Mouse (Mus musculus) stomach, embryonic 15.5 days (tissue): ENCODE data around the gene Rmdn3. TPM values are rescaled to one million over a fixed set of nuclear protein-coding genes. Genes with fewer than 3 reads are reported as not detected.

ENCODE experiments used
- ATAC-seq: fragments of 200-750 bp; cut with Nextera tagmentation; 2 replicates; pipeline ENCODE4 v1.8.0; 2017; ENCODE audit warnings: low read depth, moderate number of reproducible peaks, moderate TSS enrichment; ENCODE audit not compliant: insufficient read depth, low FRiP score
- H3K27ac ChIP-seq: fragments of 300-500 bp; sonication (generic); 2 replicates; pipeline ENCODE4 v1.5.1; 2015; ENCODE audit warnings: mild to moderate bottlenecking, inconsistent platforms
- H3K27me3 ChIP-seq: fragments of 300-500 bp; sonication (generic); replicated peaks from 2 replicates; pipeline ENCODE4 v1.6.1; 2015; ENCODE audit warnings: inconsistent platforms
- H3K36me3 ChIP-seq: fragments of 300-500 bp; sonication (generic); 2 replicates; pipeline ENCODE4 v1.6.1; 2015; ENCODE audit warnings: inconsistent platforms
- H3K4me1 ChIP-seq: fragments of 300-500 bp; sonication (generic); 2 replicates; pipeline ENCODE4 v1.6.1; 2015; ENCODE audit warnings: inconsistent platforms
- H3K4me2 ChIP-seq: fragments of 300-500 bp; sonication (generic); 2 replicates; pipeline ENCODE4 v1.6.1; 2015; ENCODE audit warnings: mild to moderate bottlenecking, inconsistent platforms
- H3K4me3 ChIP-seq: fragments of 300-500 bp; sonication (generic); replicated peaks from 2 replicates; pipeline ENCODE4 v1.5.1; 2015; ENCODE audit warnings: inconsistent platforms
- H3K9ac ChIP-seq: fragments of 300-500 bp; sonication (generic); 2 replicates; pipeline ENCODE4 v1.6.1; 2015; ENCODE audit warnings: inconsistent platforms
- H3K9me3 ChIP-seq: fragments of 300-500 bp; sonication (generic); 2 replicates; pipeline ENCODE4 v1.6.1; 2016; ENCODE audit warnings: inconsistent platforms
- WGBS: fragments of 180-500 bp; shearing (Covaris S2); methylation state at CpG from one replicate; pipeline ENCODE4 v1.1.7; 2015; 5-methylcytosine and 5-hydroxymethylcytosine counted together
- polyA plus RNA-seq: library from polyadenylated mRNA; unstranded; fragments of >200 nt; fragmentation: Nextera tagmentation; extraction: Ambion mirVana; gene quantifications from 2 replicates; pipeline ENCODE4 v1.2.1, GENCODE M21; 2015

The Rmdn3 gene
- 36.6 and 40.5 TPM in 2 replicates for polyA plus RNA-seq

- Histone ChIP-seq H3K4me3 (peak within 1 kb of the TSS; percentile 99), H3K27me3 (no peaks in the 10 kb centered on the region), H3K27ac (peak within 1 kb of the TSS; percentile 35; the same call in 1 of the 2 replicates), H3K36me3 (peaks cover 5% of the 10 kb centered on the region; the same call in 1 of the 2 replicates), H3K4me1 (peaks cover 11% of the 10 kb centered on the region; the same call in 1 of the 2 replicates), H3K4me2 (peak within 1 kb of the TSS; percentile 88), H3K9ac (peak within 1 kb of the TSS; percentile 92), H3K9me3 (no peaks in the 10 kb centered on the region)
- ATAC-seq = peak; percentile 81
- under 1% methylated on average over 56 of the region's 57 CpGs for WGBS
These were observed at the start of gene Rmdn3 for GRCm38 (mm10) chr2:119156681-119157572. TSS of gene Rmdn3 (minus strand) at chr2:119157034.

- H3K27ac ChIP-seq = no peak overlapping the region
- no peak for ATAC-seq
These were observed 47.1 kb upstream of the Rmdn3 start for GRCm38 (mm10) chr2:119203871-119204460.

GRCm38 (mm10) chr2:119202914-119203453 lies 46.1 kb upstream of the Rmdn3 start:
- Histone ChIP-seq H3K36me3 (no peaks in the 10 kb centered on the region), H3K4me3 (no peak overlapping the region), H3K27me3 (no peaks in the 10 kb centered on the region), H3K9me3 (no peaks in the 10 kb centered on the region), H3K9ac (no peak overlapping the region), H3K27ac (no peak overlapping the region), H3K4me2 (no peak overlapping the region), H3K4me1 (peaks cover 9% of the 10 kb centered on the region; the same call in 1 of the 2 replicates)
- 30% methylated on average over 5 of the region's 5 CpGs for WGBS
- ATAC-seq = 0 out of 2 replicates have a peak, but pooled peaks have one; percentile 31

More at GRCm38 (mm10) chr2:119203871-119204460, 47.1 kb upstream of the Rmdn3 start:
- Histone ChIP-seq H3K4me1 (peaks cover 6% of the 10 kb centered on the region; the same call in 1 of the 2 replicates), H3K4me2 (no peak overlapping the region), H3K9me3 (no peaks in the 10 kb centered on the region), H3K9ac (no peak overlapping the region), H3K36me3 (no peaks in the 10 kb centered on the region), H3K4me3 (no peak overlapping the region), H3K27me3 (no peaks in the 10 kb centered on the region)
- WGBS = 71% methylated on average over 4 of the region's 4 CpGs

- H3K4me3 ChIP-seq = no peak overlapping the region
- H3K4me2 ChIP-seq = no peak overlapping the region
- H3K4me1 ChIP-seq = peaks cover 9% of the 10 kb centered on the region; the same call in 1 of the 2 replicates
- no peaks in the 10 kb centered on the region for H3K36me3 ChIP-seq
- 69% methylated on average over 3 of the region's 3 CpGs for WGBS
- no peak overlapping the region for H3K9ac ChIP-seq
- no peak for ATAC-seq
- H3K9me3 ChIP-seq = no peaks in the 10 kb centered on the region
- H3K27me3 ChIP-seq = no peaks in the 10 kb centered on the region
- no peak overlapping the region for H3K27ac ChIP-seq
These were observed 42.1 kb upstream of the Rmdn3 start for GRCm38 (mm10) chr2:119198934-119199333.

- WGBS = 42% methylated on average over 1 of the region's 1 CpGs
- Histone ChIP-seq H3K4me3 (no peak overlapping the region), H3K36me3 (no peaks in the 10 kb centered on the region), H3K27ac (no peak overlapping the region), H3K27me3 (no peaks in the 10 kb centered on the region), H3K4me1 (peaks cover 7% of the 10 kb centered on the region; the same call in 1 of the 2 replicates), H3K9ac (no peak overlapping the region), H3K4me2 (no peak overlapping the region), H3K9me3 (no peaks in the 10 kb centered on the region)
- ATAC-seq = no peak
These were observed 41.2 kb upstream of the Rmdn3 start for GRCm38 (mm10) chr2:119198049-119198448.

GRCm38 (mm10) chr2:119197493-119197892 lies 40.7 kb upstream of the Rmdn3 start:
- 62% methylated on average over 1 of the region's 1 CpGs for WGBS
- Histone ChIP-seq H3K4me1 (0 out of 2 replicates have a peak, but pooled peaks cover 2% of the 10 kb centered on the region), H3K4me2 (no peak overlapping the region), H3K4me3 (no peak overlapping the region), H3K36me3 (no peaks in the 10 kb centered on the region), H3K9me3 (no peaks in the 10 kb centered on the region), H3K27me3 (no peaks in the 10 kb centered on the region), H3K27ac (no peak overlapping the region), H3K9ac (no peak overlapping the region)
- ATAC-seq = no peak

GRCm38 (mm10) chr2:119196316-119197108 lies 39.7 kb upstream of the Rmdn3 start:
- 56% methylated on average over 4 of the region's 4 CpGs for WGBS
- Histone ChIP-seq H3K36me3 (no peaks in the 10 kb centered on the region), H3K27ac (no peak overlapping the region), H3K9ac (no peak overlapping the region), H3K4me1 (0 out of 2 replicates have a peak, but pooled peaks cover 2% of the 10 kb centered on the region), H3K27me3 (no peaks in the 10 kb centered on the region), H3K4me3 (no peak overlapping the region), H3K4me2 (no peak overlapping the region), H3K9me3 (no peaks in the 10 kb centered on the region)
- no peak for ATAC-seq

GRCm38 (mm10) chr2:119194140-119194539 lies 37.3 kb upstream of the Rmdn3 start:
- H3K27me3 ChIP-seq = no peaks in the 10 kb centered on the region
- H3K4me3 ChIP-seq = no peak overlapping the region
- H3K27ac ChIP-seq = no peak overlapping the region
- no peaks in the 10 kb centered on the region for H3K36me3 ChIP-seq
- ATAC-seq = no peak
- H3K4me1 ChIP-seq = 0 out of 2 replicates have a peak, but pooled peaks cover 2% of the 10 kb centered on the region
- WGBS = 83% methylated on average over 5 of the region's 5 CpGs
- no peak overlapping the region for H3K4me2 ChIP-seq
- no peak overlapping the region for H3K9ac ChIP-seq
- H3K9me3 ChIP-seq = no peaks in the 10 kb centered on the region

- H3K9ac ChIP-seq = no peak overlapping the region
- no peaks in the 10 kb centered on the region for H3K4me1 ChIP-seq
- H3K36me3 ChIP-seq = no peaks in the 10 kb centered on the region
- no peaks in the 10 kb centered on the region for H3K27me3 ChIP-seq
- 65% methylated on average over 5 of the region's 5 CpGs for WGBS
- no peak overlapping the region for H3K27ac ChIP-seq
- ATAC-seq = no peak
- no peak overlapping the region for H3K4me2 ChIP-seq
- no peak overlapping the region for H3K4me3 ChIP-seq
- H3K9me3 ChIP-seq = no peaks in the 10 kb centered on the region
These were observed 34.1 kb upstream of the Rmdn3 start for GRCm38 (mm10) chr2:119190969-119191368.

GRCm38 (mm10) chr2:119189029-119189710 lies 32.3 kb upstream of the Rmdn3 start:
- WGBS = 8% methylated on average over 15 of the region's 15 CpGs
- Histone ChIP-seq H3K4me2 (peak overlapping the region; percentile 68), H3K36me3 (peaks cover 8% of the 10 kb centered on the region; the same call in 1 of the 2 replicates), H3K9ac (no peak overlapping the region), H3K4me1 (no peaks in the 10 kb centered on the region), H3K9me3 (no peaks in the 10 kb centered on the region), H3K27ac (no peak overlapping the region), H3K4me3 (peak overlapping the region; percentile 31), H3K27me3 (no peaks in the 10 kb centered on the region)
- peak; percentile 83 for ATAC-seq

- Histone ChIP-seq H3K9me3 (no peaks in the 10 kb centered on the region), H3K27ac (no peak overlapping the region), H3K36me3 (peaks cover 20% of the 10 kb centered on the region), H3K4me2 (no peak overlapping the region), H3K4me1 (no peaks in the 10 kb centered on the region), H3K4me3 (no peak overlapping the region), H3K27me3 (no peaks in the 10 kb centered on the region), H3K9ac (no peak overlapping the region)
- 89% methylated on average over 7 of the region's 7 CpGs for WGBS
- ATAC-seq = no peak
These were observed 26.1 kb upstream of the Rmdn3 start for GRCm38 (mm10) chr2:119182914-119183313.
